Mouse (Mus musculus): ENCODE results near the gene Slc26a10. TPM values are rescaled to one million over a fixed set of nuclear protein-coding genes. Genes with fewer than 3 reads are reported as not detected.

Gene Slc26a10
- polyA plus RNA-seq, 1 experiment: 6.4 TPM

- H3K27ac ChIP-seq (ENCODE audit: control insufficient read depth, insufficient read depth, low read length): no peak overlapping the region
- TF ChIP-seq CTCF (IDR thresholded peaks at IDR 0.05; ENCODE audit: borderline replicate concordance, control insufficient read depth, extremely low read depth, insufficient read depth, low read length, poor library complexity) (no peak), POLR2A (IDR thresholded peaks at IDR 0.05; ENCODE audit: control insufficient read depth, extremely low read depth, insufficient read depth, low read length, poor library complexity) (no peak)
- no peak for DNase-seq
- H3K4me3 ChIP-seq (ENCODE audit: control insufficient read depth, insufficient read depth, low read length): no peak overlapping the region
- WGBS: 57% methylated on average over 4 of the region's 4 CpGs
- no peaks in the 10 kb centered on the region; the same call in 1 of the 2 replicates for H3K4me1 ChIP-seq (replicated peaks; ENCODE audit: control insufficient read depth, insufficient read depth, low read length)
- no peaks in the 10 kb centered on the region for H3K27me3 ChIP-seq (ENCODE audit: control insufficient read depth, insufficient read depth, low read length)
- H3K36me3 ChIP-seq (ENCODE audit: control insufficient read depth, insufficient read depth, low read length): no peaks in the 10 kb centered on the region
These were observed 51.0 kb downstream of the Slc26a10 start for GRCm38 (mm10) chr10:127129431-127129830.

DNA sequence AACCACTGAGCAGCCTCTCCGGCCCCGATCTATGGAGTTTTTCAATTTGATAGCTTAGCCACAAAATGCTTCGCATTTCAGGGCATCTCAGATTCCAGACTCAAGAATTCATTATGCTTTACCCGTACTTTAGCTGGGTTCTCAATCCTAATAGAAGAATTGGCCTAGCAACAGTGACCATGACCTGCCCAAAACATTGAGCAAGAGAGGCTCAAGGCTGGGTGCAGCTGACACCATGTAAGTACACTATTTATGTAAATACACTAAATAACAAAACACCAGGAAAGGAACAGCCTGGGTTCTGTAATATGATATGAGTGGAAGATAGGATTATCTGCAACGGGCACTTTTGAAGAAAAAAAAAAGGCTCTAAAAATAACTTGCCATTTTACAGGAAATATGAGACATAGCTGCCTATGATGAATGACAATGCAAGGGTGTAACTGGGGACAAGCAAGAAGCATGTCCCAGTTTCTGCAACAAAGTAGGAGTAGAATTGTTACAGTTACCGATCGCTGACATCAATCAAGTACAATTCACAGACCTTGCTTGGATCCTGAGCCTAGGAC lies 52.6 kb downstream of the Slc26a10 start:
- Histone ChIP-seq H3K4me3 (ENCODE audit: control insufficient read depth, insufficient read depth, low read length) (no peak overlapping the region), H3K36me3 (ENCODE audit: control insufficient read depth, insufficient read depth, low read length) (no peaks in the 10 kb centered on the region), H3K27ac (ENCODE audit: control insufficient read depth, insufficient read depth, low read length) (no peak overlapping the region), H3K4me1 (replicated peaks; ENCODE audit: control insufficient read depth, insufficient read depth, low read length) (no peaks in the 10 kb centered on the region; the same call in 1 of the 2 replicates), H3K27me3 (ENCODE audit: control insufficient read depth, insufficient read depth, low read length) (no peaks in the 10 kb centered on the region)
- TF ChIP-seq POLR2A (IDR thresholded peaks at IDR 0.05; ENCODE audit: control insufficient read depth, extremely low read depth, insufficient read depth, low read length, poor library complexity) (no peak), CTCF (IDR thresholded peaks at IDR 0.05; ENCODE audit: borderline replicate concordance, control insufficient read depth, extremely low read depth, insufficient read depth, low read length, poor library complexity) (no peak)
- 82% methylated on average over 7 of the region's 7 CpGs for WGBS
- no peak for DNase-seq

DNA sequence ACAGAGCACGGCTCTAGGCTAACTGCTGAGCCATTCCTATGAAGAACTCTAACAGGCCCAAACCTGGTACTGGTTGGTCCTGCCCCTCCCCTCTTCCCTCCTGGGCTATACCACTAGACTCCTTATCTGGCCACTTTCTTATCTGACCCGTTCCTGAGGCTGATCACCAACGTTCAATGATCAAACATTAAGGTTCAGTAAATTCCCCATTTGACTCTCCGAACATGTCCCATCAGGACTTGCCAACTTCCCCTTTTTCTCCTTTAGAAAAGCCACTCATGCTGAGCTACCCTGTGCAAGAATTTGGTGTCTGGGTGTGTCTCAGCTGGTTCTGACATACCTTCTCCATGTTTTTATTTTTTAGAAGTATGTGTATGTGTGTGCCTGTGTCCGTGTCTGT lies 53.9 kb downstream of the Slc26a10 start:
- no peak for TF ChIP-seq CTCF (IDR thresholded peaks at IDR 0.05; ENCODE audit: borderline replicate concordance, control insufficient read depth, extremely low read depth, insufficient read depth, low read length, poor library complexity)
- no peak for TF ChIP-seq POLR2A (IDR thresholded peaks at IDR 0.05; ENCODE audit: control insufficient read depth, extremely low read depth, insufficient read depth, low read length, poor library complexity)
- DNase-seq: no peak
- no peaks in the 10 kb centered on the region; the same call in 1 of the 2 replicates for H3K4me1 ChIP-seq (replicated peaks; ENCODE audit: control insufficient read depth, insufficient read depth, low read length)

GRCm38 (mm10) chr10:127125210-127126001 lies 55.0 kb downstream of the Slc26a10 start:
- Histone ChIP-seq H3K27ac (ENCODE audit: control insufficient read depth, insufficient read depth, low read length) (no peak overlapping the region), H3K27me3 (ENCODE audit: control insufficient read depth, insufficient read depth, low read length) (no peaks in the 10 kb centered on the region), H3K4me1 (replicated peaks; ENCODE audit: control insufficient read depth, insufficient read depth, low read length) (peaks cover 3% of the 10 kb centered on the region), H3K36me3 (ENCODE audit: control insufficient read depth, insufficient read depth, low read length) (no peaks in the 10 kb centered on the region), H3K4me3 (ENCODE audit: control insufficient read depth, insufficient read depth, low read length) (no peak overlapping the region)
- WGBS: 54% methylated on average over 9 of the region's 9 CpGs
- TF ChIP-seq POLR2A (IDR thresholded peaks at IDR 0.05; ENCODE audit: control insufficient read depth, extremely low read depth, insufficient read depth, low read length, poor library complexity) (no peak), CTCF (IDR thresholded peaks at IDR 0.05; ENCODE audit: borderline replicate concordance, control insufficient read depth, extremely low read depth, insufficient read depth, low read length, poor library complexity) (peak; percentile 18; the same call in 1 of the 2 replicates)
- peak; percentile 49 for DNase-seq

More for the DNA sequence above, 53.9 kb downstream of the Slc26a10 start:
- Histone ChIP-seq H3K27ac (ENCODE audit: control insufficient read depth, insufficient read depth, low read length) (no peak overlapping the region), H3K4me3 (ENCODE audit: control insufficient read depth, insufficient read depth, low read length) (no peak overlapping the region), H3K36me3 (ENCODE audit: control insufficient read depth, insufficient read depth, low read length) (no peaks in the 10 kb centered on the region), H3K27me3 (ENCODE audit: control insufficient read depth, insufficient read depth, low read length) (no peaks in the 10 kb centered on the region)
- WGBS: 55% methylated on average over 5 of the region's 5 CpGs

DNA sequence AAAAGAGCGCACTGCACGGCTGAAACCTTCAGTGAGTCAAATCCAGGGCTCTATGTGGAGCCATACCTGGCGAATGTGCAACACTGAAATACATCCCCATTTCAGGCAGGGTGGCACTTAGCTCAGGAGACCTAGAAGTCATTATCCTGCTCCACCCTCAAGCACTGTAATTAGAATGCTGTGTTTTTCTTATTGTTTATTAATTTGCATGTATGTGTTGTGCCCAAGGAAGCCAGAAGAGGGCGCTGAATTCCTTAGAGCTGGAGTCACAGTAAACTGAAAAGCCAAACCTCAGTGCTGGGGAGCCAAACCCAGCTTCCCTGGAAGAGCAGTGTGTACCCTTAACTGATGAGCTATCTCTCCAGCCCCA lies 57.0 kb downstream of the Slc26a10 start:
- Histone ChIP-seq H3K4me1 (replicated peaks; ENCODE audit: control insufficient read depth, insufficient read depth, low read length) (peaks cover 6% of the 10 kb centered on the region), H3K36me3 (ENCODE audit: control insufficient read depth, insufficient read depth, low read length) (peaks cover 6% of the 10 kb centered on the region), H3K27ac (ENCODE audit: control insufficient read depth, insufficient read depth, low read length) (no peak overlapping the region), H3K4me3 (ENCODE audit: control insufficient read depth, insufficient read depth, low read length) (no peak overlapping the region), H3K27me3 (ENCODE audit: control insufficient read depth, insufficient read depth, low read length) (no peaks in the 10 kb centered on the region)
- peak; percentile 60 for DNase-seq
- WGBS: 48% methylated on average over 4 of the region's 4 CpGs
- TF ChIP-seq POLR2A (IDR thresholded peaks at IDR 0.05; ENCODE audit: control insufficient read depth, extremely low read depth, insufficient read depth, low read length, poor library complexity) (no peak), CTCF (IDR thresholded peaks at IDR 0.05; ENCODE audit: borderline replicate concordance, control insufficient read depth, extremely low read depth, insufficient read depth, low read length, poor library complexity) (no peak)

GRCm38 (mm10) chr10:127122784-127123435 lies 57.5 kb downstream of the Slc26a10 start:
- Histone ChIP-seq H3K27ac (ENCODE audit: control insufficient read depth, insufficient read depth, low read length) (no peak overlapping the region), H3K4me3 (ENCODE audit: control insufficient read depth, insufficient read depth, low read length) (no peak overlapping the region), H3K36me3 (ENCODE audit: control insufficient read depth, insufficient read depth, low read length) (peaks cover 10% of the 10 kb centered on the region), H3K27me3 (ENCODE audit: control insufficient read depth, insufficient read depth, low read length) (no peaks in the 10 kb centered on the region), H3K4me1 (replicated peaks; ENCODE audit: control insufficient read depth, insufficient read depth, low read length) (peaks cover 6% of the 10 kb centered on the region)
- no peak for TF ChIP-seq CTCF (IDR thresholded peaks at IDR 0.05; ENCODE audit: borderline replicate concordance, control insufficient read depth, extremely low read depth, insufficient read depth, low read length, poor library complexity)
- TF ChIP-seq POLR2A (IDR thresholded peaks at IDR 0.05; ENCODE audit: control insufficient read depth, extremely low read depth, insufficient read depth, low read length, poor library complexity): no peak
- no peak for DNase-seq
- WGBS: 64% methylated on average over 13 of the region's 13 CpGs
